ENCODE assay signal across 12 mouse cellular contexts in genomic region chr17:4806051-4806450, GRCm38 (mm10).
A peak's percentile ranks its signal among the peaks of the same experiment; 100 is the strongest.
DNase-seq lines count a peak whose midpoint lies in the region; ATAC-seq and TF ChIP-seq lines count a peak whose summit lies in the region.
"Had no signal": no experiment of that assay in that cellular context is flagged by ENCODE, and none has a peak within 500 bp of the region (broad histone marks: within the 10 kb centered on the region; RNA-seq: fewer than 3 reads in every experiment).

No protein-coding gene starts in this region.

- intact Hi-C loops in heart, postnatal 10 days (cut with DNase I): no loop called here
- intact Hi-C loops in heart, postnatal 25 days (cut with DNase I): no loop called here

- H3K27me3 ChIP-seq in lung, postnatal 0 days (replicated peaks; ENCODE audit: insufficient read depth, low read length): no peaks in the 10 kb centered on the region
- H3K27me3 ChIP-seq: embryonic facial prominence, embryonic 13.5 days; lung, embryonic 15.5 days had no signal

- peak overlapping the region; percentile 93 for H3K27ac ChIP-seq in brown adipose tissue, adult 24 weeks (replicated peaks; ENCODE audit: low read depth, low read length)
- H3K27ac ChIP-seq in lung, postnatal 0 days (ENCODE audit: low read length): no peak overlapping the region
- H3K27ac ChIP-seq: embryonic facial prominence, embryonic 13.5 days; lung, embryonic 15.5 days had no signal

- WGBS in lung, postnatal 0 days: 40% methylated on average over 5 of the region's 5 CpGs

- ATAC-seq in lung, postnatal 0 days: no peak
- ATAC-seq: CD4-positive, CD25-positive, alpha-beta regulatory T cell, adult 4 months had no signal

- no peak overlapping the region for H3K9ac ChIP-seq in lung, postnatal 0 days (replicated peaks; ENCODE audit: low read depth)
- H3K9ac ChIP-seq: embryonic facial prominence, embryonic 13.5 days; lung, embryonic 15.5 days had no signal

- no peaks in the 10 kb centered on the region for H3K36me3 ChIP-seq in lung, postnatal 0 days (ENCODE audit: insufficient read depth, low read length)
- H3K36me3 ChIP-seq: embryonic facial prominence, embryonic 13.5 days; lung, embryonic 15.5 days had no signal

- no peak for TF ChIP-seq CTCF in lung, postnatal 0 days (IDR thresholded peaks at IDR 0.05)

- DNase-seq in heart, postnatal 10 days: peak; percentile 30 to 37
- DNase-seq in heart, postnatal 25 days (ENCODE audit: low spot score): no peak
- DNase-seq in adrenal gland, adult 18-20 months (ENCODE audit: low spot score in 2 of 2): peak; percentile 45 to 57
- peak; percentile 9 for DNase-seq in lung, postnatal 0 days (ENCODE audit: low spot score)
- DNase-seq in spleen, postnatal 36 days (ENCODE audit: low spot score in 2 of 2): no peak
- no peak for DNase-seq in frontal cortex, postnatal 10 days (ENCODE audit: low spot score in 2 of 2)
- DNase-seq in layer of hippocampus, adult 11-12 months (ENCODE audit: low spot score): no peak
- DNase-seq: thymus, adult 2 months had no signal

- no peak overlapping the region for H3K4me2 ChIP-seq in lung, postnatal 0 days (replicated peaks; ENCODE audit: low read depth, low read length)
- H3K4me2 ChIP-seq: embryonic facial prominence, embryonic 13.5 days; lung, embryonic 15.5 days had no signal

- peaks cover 6% of the 10 kb centered on the region for H3K4me1 ChIP-seq in brown adipose tissue, adult 24 weeks (ENCODE audit: control insufficient read depth, insufficient read depth, insufficient read length, low read length)
- H3K4me1 ChIP-seq in lung, postnatal 0 days (ENCODE audit: insufficient read depth, low read depth, low read length): peaks cover 4% of the 10 kb centered on the region; the same call in 1 of the 2 replicates
- H3K4me1 ChIP-seq: embryonic facial prominence, embryonic 13.5 days had no signal

- no peak for TF ChIP-seq EP300 in lung, postnatal 0 days (IDR thresholded peaks at IDR 0.05)

- H3K4me3 ChIP-seq in brown adipose tissue, adult 24 weeks (ENCODE audit: insufficient read depth, low read depth, low read length): no peak overlapping the region
- H3K4me3 ChIP-seq in lung, postnatal 0 days (ENCODE audit: low read depth, low read length): no peak overlapping the region
- H3K4me3 ChIP-seq: embryonic facial prominence, embryonic 13.5 days; lung, embryonic 15.5 days had no signal

- H3K9me3 ChIP-seq in lung, postnatal 0 days (ENCODE audit: low read length): no peaks in the 10 kb centered on the region
- H3K9me3 ChIP-seq: embryonic facial prominence, embryonic 13.5 days; lung, embryonic 15.5 days had no signal

Comparison
In these comparisons a context has a peak if more than half of its experiments do, and no peak if none do; other contexts are left out.
1. DNase-seq: peak in heart, postnatal 10 days (2 of 2), adrenal gland, adult 18-20 months (2 of 2) and lung, postnatal 0 days (single experiment); none in heart, postnatal 25 days (single experiment), spleen, postnatal 36 days (0 of 2), frontal cortex, postnatal 10 days (0 of 2) and layer of hippocampus, adult 11-12 months (single experiment).